Mouse (Mus musculus) R1 (cell line): ENCODE data around the gene Unc5b.

Source experiments
- DNase-seq: peaks from one replicate; pipeline ENCODE4 v3.0.0-alpha.2; 2018; ENCODE audit warnings: low read depth, low spot score

Gene Unc5b

DNA sequence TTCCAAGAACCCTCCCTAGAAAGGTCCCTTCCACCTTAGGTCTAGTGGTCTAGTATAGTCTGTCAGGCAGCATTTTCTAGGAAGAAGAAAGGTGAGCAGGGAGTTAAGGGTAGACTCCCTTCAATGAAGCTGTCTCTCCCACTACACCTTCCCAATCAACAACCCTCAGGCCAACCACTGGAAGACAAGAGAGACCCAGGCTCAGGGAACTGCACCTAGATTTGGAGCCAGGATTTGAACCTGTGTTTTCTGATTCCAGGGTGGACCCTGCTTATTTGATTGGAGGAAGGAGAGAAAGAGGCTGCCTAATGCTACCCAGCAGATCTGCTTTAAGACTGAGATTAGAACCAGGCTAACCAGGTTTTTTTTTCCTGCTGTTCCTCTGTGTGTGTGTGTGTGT, 10.1 kb downstream of the Unc5b start:
- DNase-seq = no peak

DNA sequence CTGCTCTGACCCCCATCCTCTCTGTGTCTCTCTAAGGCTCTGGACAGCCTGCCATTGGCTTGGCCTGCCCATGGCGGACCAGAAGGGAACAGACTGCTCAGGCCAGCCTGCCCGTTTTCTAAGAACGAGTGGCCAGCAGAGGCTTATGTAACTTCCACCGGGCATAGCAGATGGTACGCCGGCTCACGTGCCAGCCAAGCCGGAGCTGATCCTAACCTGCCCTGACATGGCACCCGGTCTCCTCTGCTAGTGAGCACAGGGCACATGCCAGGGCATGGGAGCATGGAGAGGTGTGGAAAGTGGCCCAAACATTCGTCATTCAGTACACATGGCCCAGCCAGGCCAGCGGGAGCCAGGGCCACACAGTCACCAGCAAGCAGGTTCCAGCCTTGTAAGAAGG, 10.8 kb downstream of the Unc5b start:
- DNase-seq = no peak

DNA sequence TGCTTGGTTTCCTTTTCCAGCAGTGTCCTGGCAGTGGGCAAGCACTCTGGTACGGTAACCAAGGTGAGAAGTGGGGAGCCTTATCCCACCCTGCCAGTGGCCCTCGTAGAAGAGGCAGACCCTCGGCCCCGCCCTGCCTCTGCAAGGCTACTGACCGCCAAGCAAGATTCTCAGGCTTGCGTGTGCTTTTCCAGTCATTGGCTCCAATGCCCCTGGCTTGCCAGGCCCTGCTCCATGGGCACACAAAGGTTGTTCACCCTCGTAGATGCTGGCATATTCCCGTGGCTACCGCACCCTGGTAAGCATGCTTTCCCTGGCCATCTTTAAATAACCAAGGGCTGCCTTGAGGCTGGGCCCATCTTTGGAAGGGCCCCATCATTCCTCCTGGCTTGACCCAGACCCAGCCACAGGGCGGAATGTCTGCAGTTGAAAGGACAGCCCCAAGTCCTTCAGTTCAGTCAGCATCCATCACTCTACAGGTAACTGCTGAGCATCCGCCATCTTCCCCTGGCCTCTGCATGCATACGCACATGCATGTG, 11.7 kb downstream of the Unc5b start:
- DNase-seq = no peak

DNA sequence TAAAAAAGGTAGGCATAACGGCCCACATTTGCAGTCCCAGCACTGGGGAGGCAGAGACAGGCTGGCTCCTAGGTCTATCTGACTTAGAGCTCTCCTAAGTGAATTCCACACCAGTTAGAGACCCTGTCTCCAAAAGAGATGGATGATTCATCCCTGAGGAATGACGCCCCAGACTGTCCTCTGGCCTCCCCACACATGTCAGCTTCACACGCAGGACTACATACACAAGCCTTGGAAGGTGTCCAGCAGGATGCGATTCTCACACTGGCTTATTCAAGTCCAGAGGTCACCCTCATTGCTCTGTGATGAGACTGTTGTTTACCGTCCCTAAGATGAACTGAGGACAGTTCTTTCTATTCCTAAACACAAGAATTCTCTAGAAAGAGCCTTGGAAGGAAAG, 12.2 kb downstream of the Unc5b start:
- no peak for DNase-seq

DNA sequence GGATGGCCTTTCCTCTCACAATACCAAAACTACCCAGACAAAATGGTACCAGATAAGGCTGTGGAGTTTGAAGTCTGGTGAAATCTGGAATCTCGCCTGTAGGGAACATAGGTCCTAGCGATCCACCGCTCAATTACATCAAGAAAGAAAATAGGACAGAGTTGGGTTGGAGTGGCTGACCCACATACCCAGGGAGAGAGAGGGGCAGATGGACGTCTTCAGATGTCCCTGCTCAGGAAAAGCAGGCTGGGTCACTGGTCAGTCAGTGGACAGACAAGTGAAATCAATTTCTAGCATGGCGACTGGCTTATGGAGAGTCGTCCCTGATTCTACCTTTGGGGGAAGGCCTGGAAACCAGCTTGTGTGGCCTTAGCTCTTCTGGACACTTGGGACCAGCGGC, 12.7 kb downstream of the Unc5b start:
- DNase-seq = no peak

DNA sequence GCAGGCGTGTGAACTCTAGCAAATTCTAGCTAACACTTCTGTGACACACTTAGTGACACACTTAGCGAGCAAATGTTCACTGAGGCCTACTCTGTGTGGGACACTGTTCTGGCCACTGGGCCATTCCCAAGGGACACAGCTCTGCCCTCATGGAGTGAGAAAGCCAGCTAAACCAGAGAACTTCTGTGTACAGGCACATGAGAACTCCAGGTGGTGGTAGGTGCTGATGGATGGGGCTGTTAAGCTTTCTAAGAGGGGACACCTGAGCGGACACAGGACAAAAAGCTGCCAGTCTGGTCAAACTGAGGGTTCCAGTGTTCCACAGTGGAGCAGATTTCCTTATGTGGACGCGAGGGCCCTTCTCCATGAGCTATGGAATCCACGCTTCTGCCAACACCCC, 13.5 kb downstream of the Unc5b start:
- no peak for DNase-seq

DNA sequence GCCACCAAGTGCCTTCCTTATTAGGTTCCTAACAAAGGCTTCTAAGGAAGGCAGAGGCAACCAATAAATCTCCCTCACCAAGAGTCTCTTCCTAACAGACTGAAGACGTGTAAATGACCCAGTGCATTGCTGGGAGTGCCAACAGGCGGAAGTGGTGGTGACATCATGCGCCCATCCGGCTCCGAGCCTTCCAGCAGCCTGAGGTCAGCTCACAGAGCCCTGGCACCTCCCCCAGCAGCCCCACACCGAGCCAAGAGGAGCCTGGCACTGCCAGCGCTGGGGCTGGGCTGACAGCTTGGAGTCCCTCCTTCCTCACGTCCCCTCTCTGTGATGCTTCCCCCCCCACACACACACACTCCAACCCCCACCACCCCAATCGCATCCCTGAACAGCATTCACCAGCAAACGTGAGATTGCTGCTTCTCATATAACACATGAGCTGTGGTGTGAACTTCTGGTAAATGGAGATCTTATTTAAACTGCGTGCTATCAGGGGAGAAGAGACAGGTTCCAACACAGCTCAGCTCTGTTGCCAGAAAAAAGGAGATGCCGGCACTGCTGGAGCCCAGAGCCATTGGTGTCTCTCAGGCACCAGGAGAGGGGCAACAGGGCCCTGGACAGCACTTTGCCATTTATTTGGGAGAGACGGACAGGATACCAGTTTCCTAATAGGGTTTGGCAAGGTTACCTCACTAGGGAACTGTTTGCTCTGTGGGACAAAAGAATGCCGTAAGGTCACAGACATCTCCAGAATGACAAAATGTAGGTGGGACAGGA, 14.3 kb downstream of the Unc5b start:
- no peak for DNase-seq

DNA sequence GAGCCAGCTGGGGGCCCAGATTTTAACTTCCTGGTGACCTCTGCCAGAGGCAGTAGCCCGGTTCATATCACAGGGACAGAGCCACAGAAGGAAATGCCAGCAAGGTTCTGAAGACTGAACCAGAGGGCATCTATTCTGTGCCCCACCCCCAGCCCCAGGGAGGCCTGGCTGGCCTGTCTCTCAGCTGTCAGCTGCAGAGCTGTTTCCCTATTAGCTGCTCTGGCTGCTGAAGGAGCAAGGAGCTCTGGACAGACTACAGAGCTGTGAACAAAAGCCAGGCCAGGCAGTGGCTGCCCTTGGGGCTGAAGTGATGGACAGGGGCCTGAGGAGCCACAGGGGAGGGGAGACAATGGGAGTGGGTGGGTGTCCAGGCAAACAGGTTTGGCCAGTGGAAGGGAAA, 15.5 kb downstream of the Unc5b start:
- DNase-seq = no peak

DNA sequence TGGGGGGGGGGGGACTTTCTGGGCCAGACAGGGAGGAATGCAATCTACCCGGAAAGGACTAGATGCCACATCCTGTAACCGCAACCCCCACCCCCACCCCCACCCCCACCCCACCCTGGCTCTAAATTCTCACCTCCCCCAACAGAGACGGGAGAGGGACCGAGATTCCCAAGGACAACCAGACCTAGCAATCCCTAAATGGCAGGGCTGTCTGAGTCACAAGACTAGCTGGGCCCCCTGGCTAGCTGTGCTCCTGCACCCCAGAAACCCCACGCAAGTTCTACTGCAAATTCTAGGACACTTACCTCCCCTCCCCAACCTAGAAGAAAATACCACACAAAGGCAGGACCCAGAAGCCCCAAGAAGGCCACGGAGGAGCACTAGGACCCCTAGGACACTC, 16.3 kb downstream of the Unc5b start:
- no peak for DNase-seq

DNA sequence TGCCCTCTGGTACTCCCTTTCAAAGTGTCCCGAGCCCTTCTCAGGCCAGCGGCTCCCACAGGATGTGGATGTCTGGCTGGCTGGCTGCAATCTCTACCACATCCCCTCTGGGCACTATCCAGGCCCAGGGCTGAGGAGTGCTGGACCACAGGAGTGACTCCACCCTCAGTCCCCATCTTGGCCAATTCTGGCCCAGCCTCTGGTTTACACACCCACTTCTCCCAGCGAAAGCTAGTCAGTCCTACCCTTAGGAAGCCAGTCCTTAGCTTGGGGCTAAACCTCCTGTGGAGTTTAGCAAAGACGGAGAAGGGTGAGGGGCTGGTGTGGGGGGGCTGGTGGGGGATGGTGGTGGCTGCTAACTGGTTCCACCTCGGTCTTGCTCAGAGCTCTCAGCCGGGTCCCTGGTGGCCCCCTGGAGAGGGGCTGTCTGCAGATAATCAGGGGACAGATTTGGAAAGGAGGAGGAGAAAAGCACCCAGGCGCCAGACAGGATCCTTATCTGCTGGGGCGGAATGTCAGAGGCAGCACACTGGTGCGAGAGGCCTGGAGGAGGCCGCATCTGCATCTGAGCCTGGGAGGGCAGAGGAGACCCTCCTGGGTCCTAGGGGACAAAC, 16.8 kb downstream of the Unc5b start:
- DNase-seq = peak; percentile 64

DNA sequence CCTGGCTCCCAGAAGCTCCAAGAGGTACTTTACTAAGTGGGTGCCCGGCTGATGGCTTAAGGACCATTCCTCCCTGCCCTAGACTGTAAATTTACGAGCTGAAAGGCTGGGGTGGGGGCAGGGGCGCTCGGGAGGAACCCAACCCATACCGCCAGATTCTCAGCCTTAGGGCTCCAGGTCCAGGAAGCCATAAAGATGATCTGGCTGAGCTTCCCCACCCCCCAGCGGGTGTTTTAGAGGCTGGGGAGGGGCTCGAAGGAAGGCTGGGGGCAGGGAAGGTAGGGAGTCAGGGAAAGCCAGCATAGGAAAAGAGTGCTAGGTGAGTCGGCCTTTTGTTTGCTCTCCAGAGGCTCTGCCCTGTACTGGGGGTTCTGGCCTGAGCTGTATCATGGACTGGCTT, 17.8 kb downstream of the Unc5b start:
- peak; percentile 70 for DNase-seq

DNA sequence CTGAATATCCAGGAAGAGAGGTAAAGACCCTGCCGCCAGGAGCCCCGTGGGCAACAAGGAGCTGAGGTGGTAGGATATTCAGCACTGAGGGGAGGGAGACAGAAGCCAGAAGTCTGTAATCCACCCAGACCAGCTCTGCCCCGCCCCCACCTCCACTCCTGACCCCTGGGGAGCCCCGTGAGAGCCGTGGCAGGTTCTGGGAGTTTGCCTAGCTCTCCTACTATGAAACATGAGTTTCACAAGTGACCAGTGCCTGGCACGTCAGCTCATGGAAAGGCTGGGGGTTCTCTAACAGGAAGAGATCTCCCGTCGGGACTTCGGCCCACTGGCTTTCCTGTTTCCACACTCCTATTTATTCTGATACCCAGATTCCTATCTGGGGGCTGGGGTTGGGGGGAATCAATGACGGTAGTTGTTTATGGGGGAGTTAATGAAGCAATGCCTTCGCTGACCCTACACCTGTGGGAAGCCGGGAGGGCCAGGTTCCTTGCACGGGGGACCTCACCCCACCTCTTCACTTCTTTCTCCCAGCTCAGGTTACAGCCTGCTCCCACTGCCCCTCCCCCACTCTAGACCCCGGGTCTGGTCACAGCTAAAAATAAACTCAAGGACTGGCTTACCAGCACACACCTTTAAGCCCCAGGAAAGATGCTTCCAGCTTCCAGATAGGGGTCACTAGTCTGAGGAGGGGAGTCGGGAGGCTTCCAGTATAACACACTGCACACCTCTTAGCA, 19.4 kb downstream of the Unc5b start:
- DNase-seq = peak; percentile 78

DNA sequence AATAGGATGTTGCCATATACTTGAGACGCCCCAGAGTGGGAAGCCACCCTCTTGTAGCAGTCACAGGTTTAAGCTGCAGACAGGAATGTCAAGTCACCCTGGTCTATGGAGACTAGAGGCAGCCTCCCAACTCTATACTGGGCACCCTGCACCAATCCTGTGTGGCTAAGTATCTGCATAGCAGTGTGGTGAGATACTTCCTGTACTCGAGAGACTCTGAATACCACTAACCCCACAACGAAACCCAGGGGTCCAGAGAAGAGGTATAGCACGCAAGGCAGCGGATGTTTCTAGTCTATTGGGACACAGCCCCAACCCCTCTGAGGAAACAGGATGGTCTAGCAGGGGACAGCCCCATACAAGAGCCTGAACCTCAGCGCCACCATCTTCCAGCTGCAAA, 22.9 kb downstream of the Unc5b start:
- no peak for DNase-seq

DNA sequence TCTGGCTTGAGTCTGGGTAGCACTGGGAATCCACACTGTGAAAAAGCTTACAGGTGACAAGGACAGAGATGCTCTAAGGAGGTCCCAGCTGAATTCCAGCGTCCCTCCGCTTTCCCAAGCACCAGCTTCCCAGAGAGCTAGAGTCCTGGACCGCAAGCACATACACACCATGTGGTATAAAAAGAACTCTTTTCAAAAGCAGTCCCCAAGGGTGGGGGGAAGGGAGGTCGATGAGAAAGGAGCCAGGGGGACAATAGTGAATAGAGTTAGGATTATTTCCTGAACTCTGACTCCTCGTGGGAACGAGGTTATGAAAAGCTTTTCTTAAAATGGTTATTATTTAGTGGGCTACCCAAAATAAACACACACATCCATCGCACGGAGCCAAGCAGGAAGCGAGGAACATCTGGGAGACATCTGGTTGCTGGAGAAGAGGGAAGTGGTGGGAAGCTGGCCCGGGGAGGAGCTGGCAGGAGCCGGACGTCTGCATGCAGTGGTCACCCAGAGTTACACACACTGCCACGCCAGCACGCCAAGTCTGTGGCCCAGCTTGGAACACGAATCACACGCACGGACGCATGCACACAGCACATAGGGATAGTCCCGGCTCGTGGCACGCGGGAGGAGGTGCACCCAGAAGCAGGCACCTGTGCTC, 23.7 kb downstream of the Unc5b start:
- DNase-seq = no peak

DNA sequence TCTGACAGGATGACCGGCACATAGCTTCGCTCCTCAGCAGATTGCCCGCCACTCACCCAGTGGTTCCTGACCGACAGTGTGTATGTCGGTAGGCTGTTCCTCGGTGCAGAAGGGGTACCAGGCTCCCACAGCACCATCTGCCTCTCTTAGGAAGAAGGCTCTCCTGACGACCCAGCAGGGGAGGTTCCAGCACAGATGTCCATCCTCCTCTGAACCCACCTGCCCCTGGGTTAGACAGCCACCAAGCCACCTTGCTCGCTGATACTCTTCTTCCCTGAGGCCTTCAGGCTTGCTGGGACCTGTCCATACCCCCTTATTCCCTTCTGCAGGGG, 25.2 kb downstream of the Unc5b start:
- DNase-seq = no peak

DNA sequence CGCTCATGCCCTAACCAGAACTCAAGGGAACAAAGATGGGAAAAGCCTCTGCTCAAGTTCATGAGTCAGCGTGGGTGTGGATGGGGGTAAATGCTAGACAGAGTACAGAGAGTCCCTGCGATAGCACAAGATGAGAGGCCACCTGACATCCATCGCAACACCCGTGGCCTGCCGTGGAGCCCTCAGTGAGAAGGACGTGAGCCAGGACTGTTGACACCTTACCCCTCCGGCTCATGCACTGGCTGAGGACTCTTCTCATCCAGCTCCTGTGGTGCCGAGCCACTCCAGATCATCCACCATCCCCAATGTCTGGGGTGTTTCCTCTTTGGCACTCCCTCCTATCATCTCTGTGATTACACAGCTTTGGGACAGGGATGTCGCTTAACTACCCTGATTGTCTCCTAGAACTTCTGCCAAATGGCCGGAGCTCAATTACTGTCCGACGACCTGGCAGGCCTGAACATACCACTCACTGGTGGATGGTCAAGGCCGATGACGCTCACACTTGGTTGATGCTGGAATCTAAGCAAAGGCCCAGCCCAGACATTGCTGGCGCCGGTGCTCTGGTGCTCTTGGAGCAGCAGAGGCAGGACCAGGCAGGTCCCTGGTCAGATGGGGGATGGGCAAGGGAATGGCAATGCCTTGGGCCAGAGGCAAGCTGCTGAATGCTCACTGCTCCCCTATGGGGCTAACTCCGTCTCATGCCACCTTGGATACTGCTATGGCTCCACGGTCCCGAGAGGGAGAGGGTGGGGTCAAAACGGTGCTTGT, 25.8 kb downstream of the Unc5b start:
- no peak for DNase-seq

DNA sequence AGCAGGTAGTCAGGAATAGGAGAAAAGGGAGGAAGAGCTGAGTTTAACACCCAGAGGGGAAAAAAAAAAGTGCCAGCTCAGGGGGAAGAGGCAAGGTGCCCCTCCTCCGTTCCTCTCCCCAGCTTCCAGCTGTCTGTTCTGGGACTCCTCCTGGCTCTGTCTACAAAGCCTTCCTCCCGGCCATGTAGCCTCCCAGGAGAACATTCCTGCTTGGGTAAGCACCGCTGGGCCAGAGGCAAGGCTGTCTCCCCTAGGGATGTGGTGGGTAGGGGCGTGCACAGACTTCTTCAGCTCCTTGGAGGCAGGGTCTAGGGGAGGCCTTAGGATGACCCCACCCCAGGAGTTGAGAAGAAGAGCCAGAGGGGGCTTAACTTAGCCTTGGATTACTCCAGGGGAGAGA, 26.5 kb downstream of the Unc5b start:
- DNase-seq = no peak

DNA sequence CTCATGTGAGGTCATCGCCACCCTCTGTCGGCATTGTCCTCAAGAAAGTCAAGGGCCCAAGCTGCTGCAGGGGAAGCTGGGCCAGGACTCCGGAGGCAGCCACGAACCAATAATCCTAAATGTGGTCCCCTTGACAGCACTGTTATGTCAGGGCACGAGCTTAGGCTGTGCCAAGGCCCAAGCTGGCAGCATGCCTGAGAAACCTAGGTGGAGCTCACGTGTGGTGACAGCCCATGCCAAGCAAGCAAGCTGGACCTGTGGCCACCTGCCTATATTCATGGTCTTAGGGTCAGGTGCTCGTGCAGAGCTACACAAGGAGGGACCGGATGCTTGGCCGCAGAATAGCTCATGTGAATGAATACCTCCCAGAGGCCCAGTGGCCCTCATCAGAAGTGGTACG, 27.4 kb downstream of the Unc5b start:
- DNase-seq = no peak

DNA sequence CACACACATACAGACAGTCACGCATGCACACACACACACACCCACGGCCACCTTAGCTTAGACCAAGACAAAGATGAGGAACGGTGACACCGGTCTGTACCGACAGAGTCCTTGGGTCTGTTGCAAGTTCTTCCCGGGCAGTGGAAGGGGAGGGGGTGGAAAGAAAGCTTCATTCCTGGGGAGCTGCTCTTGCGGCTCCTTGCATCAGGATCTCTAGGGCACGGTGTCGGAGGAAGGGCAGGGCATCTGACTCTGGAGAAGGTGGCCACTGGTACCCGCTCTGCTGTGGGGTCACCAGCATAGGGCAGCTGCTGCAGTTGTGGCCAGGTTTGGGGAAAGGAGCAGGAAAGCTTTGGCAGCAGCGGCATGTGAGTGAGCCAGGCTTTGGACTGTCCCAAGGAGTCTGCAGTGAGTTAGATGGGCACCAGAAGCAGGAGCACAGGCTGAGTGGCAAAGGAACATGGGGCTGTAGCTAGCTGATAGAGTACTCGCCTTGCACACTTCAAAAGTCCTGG, 29.4 kb downstream of the Unc5b start:
- no peak for DNase-seq

DNA sequence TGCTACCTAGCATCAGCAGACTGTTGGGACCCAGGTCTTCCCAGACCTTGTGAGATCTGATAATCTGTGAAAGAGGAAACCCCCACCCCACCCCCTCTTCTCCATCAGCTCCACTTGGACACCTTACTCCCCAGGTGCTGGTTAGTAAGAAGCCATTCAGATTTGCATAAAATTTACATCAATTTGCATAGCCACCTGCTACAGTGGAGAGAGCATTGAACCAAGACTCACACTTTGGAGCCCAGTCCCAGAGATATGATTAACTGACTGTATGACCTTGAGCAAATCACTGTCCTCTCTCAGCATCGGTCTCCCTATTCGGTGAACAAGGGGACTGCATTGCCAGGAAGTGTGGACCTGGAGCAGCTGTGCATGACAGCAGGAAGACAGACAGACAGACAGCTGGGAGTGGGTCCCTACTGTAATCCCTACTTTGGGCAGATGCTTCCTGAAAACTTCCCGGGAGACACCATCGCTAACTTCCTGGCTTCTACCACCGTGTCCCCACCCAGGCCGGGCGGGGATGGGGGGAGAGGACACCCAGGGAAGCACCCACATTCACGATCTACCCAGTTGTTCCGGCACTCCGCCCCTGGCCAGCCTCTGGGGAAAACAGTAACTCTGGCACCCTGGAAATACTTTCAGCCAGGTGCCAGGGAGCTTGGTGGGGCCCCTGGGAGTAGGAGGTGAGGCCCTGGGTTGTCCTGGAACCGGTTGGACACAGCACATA, 30.0 kb downstream of the Unc5b start:
- DNase-seq = peak; percentile 28
